Mouse (Mus musculus) neural tube, embryonic 15.5 days (tissue): ENCODE results near the gene Stra6. TPM values are rescaled to one million over a fixed set of nuclear protein-coding genes. Genes with fewer than 3 reads are reported as not detected.
A peak's percentile ranks its signal among the peaks of the same experiment; 100 is the strongest.

Source experiments
- ATAC-seq: fragments of 200-750 bp; cut with Nextera tagmentation; 2 replicates; pipeline ENCODE4 v1.8.0; 2017; ENCODE audit warnings: mild to moderate bottlenecking, moderate TSS enrichment, moderate library complexity; ENCODE audit not compliant: low FRiP score
- H3K27ac ChIP-seq: fragments of 300-500 bp; sonication (generic); replicated peaks from 2 replicates; pipeline ENCODE4 v1.5.1; 2015; ENCODE audit warnings: mild to moderate bottlenecking, inconsistent platforms
- H3K27me3 ChIP-seq: fragments of 300-500 bp; sonication (generic); replicated peaks from 2 replicates; pipeline ENCODE4 v1.6.1; 2015; ENCODE audit warnings: inconsistent platforms
- H3K36me3 ChIP-seq: fragments of 300-500 bp; sonication (generic); 2 replicates; pipeline ENCODE4 v1.6.1; 2015; ENCODE audit warnings: inconsistent platforms
- H3K4me1 ChIP-seq: fragments of 300-500 bp; sonication (generic); 2 replicates; pipeline ENCODE4 v1.6.1; 2015; ENCODE audit warnings: inconsistent platforms
- H3K4me2 ChIP-seq: fragments of 300-500 bp; sonication (generic); 2 replicates; pipeline ENCODE4 v1.6.1; 2015; ENCODE audit warnings: inconsistent platforms, mild to moderate bottlenecking, moderate library complexity
- H3K4me3 ChIP-seq: fragments of 300-500 bp; sonication (generic); replicated peaks from 2 replicates; pipeline ENCODE4 v1.5.1; 2015; ENCODE audit warnings: mild to moderate bottlenecking, inconsistent platforms
- H3K9ac ChIP-seq: fragments of 300-500 bp; sonication (generic); replicated peaks from 2 replicates; pipeline ENCODE4 v1.6.1; 2015; ENCODE audit warnings: mild to moderate bottlenecking, inconsistent platforms
- H3K9me3 ChIP-seq: fragments of 300-500 bp; sonication (generic); replicated peaks from 2 replicates; pipeline ENCODE4 v1.6.1; 2016; ENCODE audit warnings: inconsistent platforms
- WGBS: fragments of 180-500 bp; shearing (Covaris S2); methylation state at CpG from one replicate; pipeline ENCODE4 v1.1.7; 2015; ENCODE audit warnings: mixed read lengths; 5-methylcytosine and 5-hydroxymethylcytosine counted together
- polyA plus RNA-seq: library from polyadenylated mRNA; unstranded; fragments of >200 nt; fragmentation: Nextera tagmentation; extraction: Ambion mirVana; gene quantifications from 2 replicates; pipeline ENCODE4 v1.2.1, GENCODE M21; 2015

Gene Stra6
- polyA plus RNA-seq, 1 experiment from 2014 or later: 21.5 TPM

GRCm38 (mm10) chr9:58179390-58179789 lies 115.8 kb downstream of the Stra6 start:
- 90% methylated on average over 2 of the region's 2 CpGs for WGBS
- ATAC-seq: no peak
- no peak overlapping the region for H3K4me3 ChIP-seq
- H3K36me3 ChIP-seq: no peaks in the 10 kb centered on the region
- no peak overlapping the region for H3K9ac ChIP-seq
- no peaks in the 10 kb centered on the region for H3K9me3 ChIP-seq
- H3K4me2 ChIP-seq: no peak overlapping the region
- H3K27me3 ChIP-seq: no peaks in the 10 kb centered on the region
- 0 out of 2 replicates have a peak, but pooled peaks cover 6% of the 10 kb centered on the region for H3K4me1 ChIP-seq
- H3K27ac ChIP-seq: no peak overlapping the region

- Histone ChIP-seq H3K4me1 (no peaks in the 10 kb centered on the region), H3K9me3 (no peaks in the 10 kb centered on the region), H3K27ac (no peak overlapping the region), H3K4me2 (no peak overlapping the region), H3K4me3 (no peak overlapping the region), H3K36me3 (no peaks in the 10 kb centered on the region), H3K27me3 (no peaks in the 10 kb centered on the region; the same call in 1 of the 2 replicates), H3K9ac (no peak overlapping the region)
- no peak for ATAC-seq
- WGBS: 81% methylated on average over 6 of the region's 6 CpGs
Measured at GRCm38 (mm10) chr9:58184456-58184855, 120.9 kb downstream of the Stra6 start.

- WGBS: 69% methylated on average over 9 of the region's 9 CpGs
- Histone ChIP-seq H3K9ac (no peak overlapping the region), H3K4me2 (no peak overlapping the region), H3K4me1 (peaks cover 35% of the 10 kb centered on the region), H3K9me3 (no peaks in the 10 kb centered on the region), H3K27ac (no peak overlapping the region), H3K27me3 (peaks cover 53% of the 10 kb centered on the region), H3K4me3 (no peak overlapping the region), H3K36me3 (no peaks in the 10 kb centered on the region)
- ATAC-seq: no peak
Measured at GRCm38 (mm10) chr9:58194222-58194621, 130.6 kb downstream of the Stra6 start.

DNA sequence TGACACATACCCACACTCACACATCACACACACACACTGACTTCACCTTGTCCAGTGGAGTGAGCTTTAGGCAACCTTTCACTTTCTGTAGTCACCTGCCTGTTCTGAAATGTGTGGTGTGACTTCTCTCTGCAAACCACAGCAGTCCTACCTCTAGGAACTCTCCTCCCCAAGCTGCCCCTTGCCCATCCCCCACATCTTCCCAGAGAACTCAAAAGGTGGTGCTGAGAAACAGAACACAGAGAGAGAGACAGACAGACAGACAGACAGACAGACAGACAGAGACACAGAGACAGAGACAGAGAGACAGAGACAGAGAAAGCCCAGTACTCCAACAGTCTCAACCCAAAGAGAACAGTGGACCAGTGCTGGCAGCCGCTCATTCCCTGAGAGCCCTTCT lies 132.1 kb downstream of the Stra6 start:
- peak overlapping the region; percentile 33; the same call in 1 of the 2 replicates for H3K4me3 ChIP-seq
- H3K9ac ChIP-seq: no peak overlapping the region
- peaks cover 43% of the 10 kb centered on the region for H3K4me1 ChIP-seq
- H3K27ac ChIP-seq: no peak overlapping the region
- peaks cover 68% of the 10 kb centered on the region for H3K27me3 ChIP-seq
- ATAC-seq: no peak
- no peaks in the 10 kb centered on the region for H3K9me3 ChIP-seq
- H3K4me2 ChIP-seq: peak overlapping the region; percentile 59
- whole genome bisulfite sequencing: 13% methylated on average over 1 of the region's 1 CpGs
- H3K36me3 ChIP-seq: no peaks in the 10 kb centered on the region

DNA sequence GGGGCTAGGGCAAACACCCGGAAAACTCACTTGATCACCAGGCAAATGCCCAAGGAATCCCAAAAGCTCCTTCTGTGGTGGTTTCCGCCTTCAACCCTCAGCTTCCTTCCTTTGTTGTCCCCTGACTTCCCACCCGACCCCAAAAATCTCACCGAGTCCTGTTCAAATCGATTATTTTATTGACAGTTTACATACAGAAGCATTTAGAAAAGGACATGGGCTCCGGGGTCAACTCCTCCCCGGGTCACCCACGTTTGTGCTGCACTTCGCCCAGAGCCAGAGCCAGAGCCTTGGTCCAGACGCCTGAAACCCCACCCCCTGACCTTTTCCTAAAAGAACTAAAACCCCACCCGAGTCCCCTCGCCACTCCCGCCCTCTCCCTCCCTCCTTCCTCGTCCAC lies 132.6 kb downstream of the Stra6 start:
- ATAC-seq: no peak
- peaks cover 72% of the 10 kb centered on the region for H3K27me3 ChIP-seq
- H3K9ac ChIP-seq: no peak overlapping the region
- peaks cover 45% of the 10 kb centered on the region for H3K4me1 ChIP-seq
- H3K36me3 ChIP-seq: no peaks in the 10 kb centered on the region
- H3K27ac ChIP-seq: no peak overlapping the region
- peak overlapping the region; percentile 59 for H3K4me2 ChIP-seq
- 4% methylated on average over 14 of the region's 14 CpGs for WGBS
- H3K4me3 ChIP-seq: peak overlapping the region; percentile 33; the same call in 1 of the 2 replicates
- no peaks in the 10 kb centered on the region for H3K9me3 ChIP-seq

GRCm38 (mm10) chr9:58196610-58197567 lies 133.3 kb downstream of the Stra6 start:
- H3K4me1 ChIP-seq: peaks cover 52% of the 10 kb centered on the region
- no peak for ATAC-seq
- H3K9ac ChIP-seq: peak overlapping the region; percentile 26; the same call in 1 of the 2 replicates
- H3K27ac ChIP-seq: no peak overlapping the region
- WGBS: 3% methylated on average over 46 of the region's 46 CpGs
- H3K9me3 ChIP-seq: no peaks in the 10 kb centered on the region
- peaks cover 80% of the 10 kb centered on the region for H3K27me3 ChIP-seq
- no peaks in the 10 kb centered on the region for H3K36me3 ChIP-seq
- H3K4me2 ChIP-seq: peak overlapping the region; percentile 59
- H3K4me3 ChIP-seq: peak overlapping the region; percentile 33

- peak overlapping the region; percentile 26 for H3K9ac ChIP-seq
- peaks cover 63% of the 10 kb centered on the region for H3K4me1 ChIP-seq
- peak overlapping the region; percentile 59 for H3K4me2 ChIP-seq
- no peaks in the 10 kb centered on the region for H3K9me3 ChIP-seq
- H3K36me3 ChIP-seq: no peaks in the 10 kb centered on the region
- peaks cover 91% of the 10 kb centered on the region for H3K27me3 ChIP-seq
- WGBS: 1% methylated on average over 58 of the region's 58 CpGs
- ATAC-seq: no peak
- no peak overlapping the region for H3K27ac ChIP-seq
- H3K4me3 ChIP-seq: peak overlapping the region; percentile 33
Measured at GRCm38 (mm10) chr9:58197781-58198701, 134.5 kb downstream of the Stra6 start.

DNA sequence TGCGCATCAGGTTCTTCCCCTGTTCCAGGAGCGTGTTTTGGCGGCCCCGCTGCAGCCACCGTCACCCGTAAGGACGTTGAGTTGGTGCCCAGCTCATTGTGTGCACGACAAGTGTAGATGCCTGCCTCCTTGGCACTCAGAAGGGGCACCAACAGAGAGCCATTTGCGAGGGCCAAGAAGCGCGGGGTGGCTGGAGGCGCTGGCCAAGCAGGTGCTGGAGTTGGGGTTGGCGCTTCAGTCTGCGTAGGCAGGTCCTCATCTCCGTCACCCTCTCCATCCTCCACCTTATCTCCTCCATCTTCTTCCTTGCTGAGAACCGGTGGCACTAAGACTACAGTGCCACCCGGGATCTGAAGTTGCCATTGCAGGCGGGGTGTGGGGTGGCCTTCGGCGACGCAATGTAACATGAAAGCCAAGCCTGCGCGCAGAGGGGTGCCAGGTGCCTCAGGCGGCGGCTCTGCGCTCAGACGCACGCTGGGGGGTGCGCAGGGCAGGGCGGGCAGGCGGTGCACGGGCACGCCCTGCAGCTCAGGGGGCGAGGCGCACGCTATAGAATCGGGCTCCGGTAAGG lies 135.3 kb downstream of the Stra6 start:
- Histone ChIP-seq H3K4me3 (peak overlapping the region; percentile 33), H3K9me3 (no peaks in the 10 kb centered on the region), H3K36me3 (no peaks in the 10 kb centered on the region), H3K4me2 (peak overlapping the region; percentile 59), H3K27ac (no peak overlapping the region), H3K9ac (0 out of 2 replicates have a peak overlapping the region, but pooled peaks have one; percentile 26), H3K27me3 (peaks cover 94% of the 10 kb centered on the region), H3K4me1 (peaks cover 71% of the 10 kb centered on the region)
- no peak for ATAC-seq
- WGBS: 1% methylated on average over 38 of the region's 38 CpGs

DNA sequence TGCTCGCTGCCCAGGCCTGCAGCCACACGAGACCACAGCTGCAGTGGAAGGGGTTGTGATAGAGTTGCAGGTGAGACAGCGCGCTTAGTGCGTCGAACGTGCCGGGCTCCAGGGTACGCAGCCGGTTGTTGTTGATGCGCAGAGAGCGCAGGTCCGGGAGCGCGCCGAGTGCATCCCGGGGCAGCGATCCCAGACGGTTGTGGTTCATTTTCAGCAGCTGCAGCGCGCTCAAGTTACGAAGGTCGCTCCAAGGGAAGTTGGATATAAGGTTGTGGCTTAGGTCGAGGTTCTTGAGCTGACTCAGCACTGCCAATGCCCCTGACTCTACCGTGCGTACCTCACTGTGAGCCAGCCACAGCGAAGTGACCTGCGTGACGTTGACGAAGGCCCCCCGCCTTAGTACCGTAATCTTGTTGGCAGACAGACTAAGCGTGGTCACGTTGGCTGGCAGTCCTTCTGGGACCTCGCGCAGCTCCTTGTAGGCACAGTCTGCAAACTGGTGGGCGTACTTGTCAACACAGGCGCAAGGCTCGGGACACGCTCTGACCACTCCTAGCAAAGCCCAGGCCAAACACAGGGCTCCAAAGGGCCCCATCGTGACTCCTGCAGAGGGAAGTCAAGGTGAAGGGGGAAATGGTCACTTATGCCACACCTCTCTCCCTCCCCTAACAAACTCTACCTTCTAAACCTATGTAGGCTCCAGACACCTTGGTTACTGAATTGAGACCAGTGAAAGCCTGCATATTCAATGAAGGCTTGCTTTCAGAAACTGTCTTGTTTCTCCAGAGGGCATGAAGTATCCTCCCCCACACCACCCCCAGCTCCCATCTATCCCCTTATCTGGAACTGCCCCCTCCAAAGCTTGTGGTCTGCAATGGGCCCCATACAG lies 136.0 kb downstream of the Stra6 start:
- Histone ChIP-seq H3K27ac (0 out of 2 replicates have a peak overlapping the region, but pooled peaks have one; percentile 9), H3K9ac (peak overlapping the region; percentile 14; the same call in 1 of the 2 replicates), H3K4me2 (peak overlapping the region; percentile 59), H3K9me3 (no peaks in the 10 kb centered on the region), H3K4me3 (peak overlapping the region; percentile 33), H3K4me1 (peaks cover 76% of the 10 kb centered on the region), H3K27me3 (peaks cover 91% of the 10 kb centered on the region), H3K36me3 (no peaks in the 10 kb centered on the region)
- ATAC-seq: no peak
- WGBS: 2% methylated on average over 41 of the region's 41 CpGs

GRCm38 (mm10) chr9:58200270-58201090 lies 136.9 kb downstream of the Stra6 start:
- peaks cover 91% of the 10 kb centered on the region for H3K27me3 ChIP-seq
- ATAC-seq: no peak
- H3K36me3 ChIP-seq: no peaks in the 10 kb centered on the region
- no peaks in the 10 kb centered on the region for H3K9me3 ChIP-seq
- 0 out of 2 replicates have a peak overlapping the region, but pooled peaks have one; percentile 14 for H3K9ac ChIP-seq
- H3K4me2 ChIP-seq: peak overlapping the region; percentile 59
- 9% methylated on average over 11 of the region's 11 CpGs for WGBS
- H3K27ac ChIP-seq: peak overlapping the region; percentile 54; the same call in 1 of the 2 replicates
- H3K4me1 ChIP-seq: peaks cover 78% of the 10 kb centered on the region
- peak overlapping the region; percentile 33 for H3K4me3 ChIP-seq
